Mouse (Mus musculus): ENCODE measurements around the gene Jpt1. TPM values are rescaled to one million over a fixed set of nuclear protein-coding genes. Genes with fewer than 3 reads are reported as not detected.
A peak's percentile ranks its signal among the peaks of the same experiment; 100 is the strongest.
"Not testable (repeated sequence)": the region's sequence is repeated elsewhere in the genome, so short reads cannot be mapped to it uniquely, and the experiment has no call there.

The Jpt1 gene
- 953 and 959 TPM in 2 replicates for polyA plus RNA-seq (2016; fragmentation: Nextera tagmentation; extraction: Ambion mirVana)

DNA sequence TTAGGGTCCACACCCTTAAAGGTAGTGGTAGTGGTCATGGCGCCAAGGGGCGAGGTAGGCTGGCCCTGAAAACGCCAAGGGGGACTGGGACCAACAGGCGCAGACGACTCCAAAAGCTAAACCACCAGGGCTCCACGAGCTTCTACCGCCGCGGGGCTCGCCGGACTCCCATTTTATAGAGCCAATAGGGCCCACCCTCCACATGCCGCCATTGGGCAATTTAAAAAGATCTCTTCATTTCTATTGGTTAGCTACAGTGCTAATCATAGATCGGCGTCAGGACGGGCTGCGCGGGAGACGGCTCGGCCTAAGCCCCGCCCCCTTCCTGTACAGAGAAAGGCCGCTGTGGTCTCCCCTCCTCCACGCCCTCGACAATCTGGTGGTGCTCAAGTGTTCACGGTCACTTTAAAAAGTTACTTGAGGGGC, at the start of gene Jpt1:
Gene Jpt1, minus strand, starts transcription at position 150 of the 426 bp plus-strand sequence.
- Histone ChIP-seq H3K27ac (peak within 1 kb of the TSS; percentile 90), H3K9ac (peak within 1 kb of the TSS; percentile 99), H3K9me3 (replicated peaks) (no peaks in the 10 kb centered on the region), H3K4me3 (peak within 1 kb of the TSS; percentile 99), H3K4me2 (replicated peaks) (peak within 1 kb of the TSS; percentile 87), H3K27me3 (no peaks in the 10 kb centered on the region), H3K36me3 (no peaks in the 10 kb centered on the region), H3K4me1 (peaks cover 31% of the 10 kb centered on the region)
- WGBS: under 1% methylated on average over 24 of the region's 24 CpGs
- ATAC-seq (ENCODE audit: low FRiP score): peak; percentile 95

DNA sequence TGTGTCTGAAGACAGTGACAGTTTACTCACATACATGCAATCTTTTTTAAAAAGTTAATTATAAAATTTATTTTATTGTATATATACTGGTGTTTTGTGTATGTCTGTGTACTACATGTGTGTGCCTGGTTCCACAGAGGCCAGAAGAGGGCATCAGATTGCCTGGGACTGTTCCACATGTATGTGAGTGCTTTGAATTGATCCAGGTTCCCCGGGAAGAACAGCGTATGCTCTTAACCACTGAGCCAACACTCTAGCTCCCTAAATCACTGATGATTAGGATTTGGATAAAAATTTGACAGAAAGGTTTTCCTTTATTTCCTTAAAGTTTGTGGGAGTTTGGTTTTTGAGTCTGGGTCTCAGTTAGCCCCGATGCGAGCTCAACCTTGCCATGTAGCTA, 49.2 kb upstream of the Jpt1 start:
- whole genome bisulfite sequencing: 42% methylated on average over 4 of the region's 4 CpGs
- ATAC-seq (ENCODE audit: low FRiP score): no peak
- Histone ChIP-seq H3K27me3 (no peaks in the 10 kb centered on the region), H3K9me3 (replicated peaks) (no peaks in the 10 kb centered on the region), H3K4me2 (replicated peaks) (peak overlapping the region; percentile 64), H3K4me3 (peak overlapping the region; percentile 74), H3K4me1 (peaks cover 12% of the 10 kb centered on the region), H3K36me3 (peaks cover 19% of the 10 kb centered on the region), H3K9ac (peak overlapping the region; percentile 72), H3K27ac (peak overlapping the region; percentile 85; the same call in 1 of the 2 replicates)

DNA sequence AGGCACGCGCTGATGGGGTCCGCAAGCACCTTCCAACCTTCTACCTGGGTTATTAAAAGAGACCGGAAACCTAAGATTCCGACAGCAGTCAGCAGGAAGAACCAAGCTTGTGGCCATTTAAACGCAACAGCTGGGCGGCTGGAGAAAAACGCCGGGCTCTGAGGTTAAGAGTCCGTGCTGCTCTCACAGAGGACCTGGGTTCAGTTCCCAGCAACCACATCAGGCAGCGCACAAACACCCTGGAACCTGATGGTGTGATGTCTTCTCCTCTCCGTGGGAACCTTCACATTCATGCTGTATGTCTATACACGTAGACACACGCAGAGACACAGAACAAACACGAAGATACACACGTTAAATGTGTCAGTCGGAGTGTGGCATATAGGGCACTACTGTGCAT, 41.5 kb upstream of the Jpt1 start:
- Histone ChIP-seq H3K27me3 (no peaks in the 10 kb centered on the region), H3K4me1 (no peaks in the 10 kb centered on the region), H3K36me3 (no peaks in the 10 kb centered on the region), H3K4me2 (replicated peaks) (no peak overlapping the region), H3K27ac (no peak overlapping the region), H3K9me3 (replicated peaks) (no peaks in the 10 kb centered on the region), H3K4me3 (no peak overlapping the region), H3K9ac (no peak overlapping the region)
- WGBS: 82% methylated on average over 17 of the region's 17 CpGs
- ATAC-seq (ENCODE audit: low FRiP score): no peak

DNA sequence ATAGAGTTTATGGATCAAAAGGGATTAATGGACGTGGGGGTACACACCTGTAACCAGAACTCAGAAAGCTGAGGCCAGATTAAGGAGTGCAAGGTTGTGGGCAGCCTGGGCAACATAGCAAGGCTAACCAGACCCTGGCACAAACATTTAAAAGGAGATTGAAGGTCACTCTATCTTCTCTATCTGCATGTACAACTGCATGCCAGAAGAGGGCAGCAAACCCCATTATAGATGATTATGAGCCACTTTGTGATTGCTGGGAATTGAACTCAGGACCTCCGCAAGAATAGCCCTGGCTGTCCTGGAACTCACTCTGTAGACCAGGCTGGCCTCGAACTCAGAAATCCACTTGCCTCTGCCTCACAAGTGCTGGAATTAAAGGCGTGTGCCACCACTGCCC, 38.6 kb upstream of the Jpt1 start:
- Histone ChIP-seq H3K4me1 (no peaks in the 10 kb centered on the region), H3K4me2 (replicated peaks) (no peak overlapping the region), H3K4me3 (no peak overlapping the region), H3K9me3 (replicated peaks) (no peaks in the 10 kb centered on the region), H3K9ac (no peak overlapping the region), H3K27me3 (no peaks in the 10 kb centered on the region), H3K27ac (no peak overlapping the region), H3K36me3 (no peaks in the 10 kb centered on the region)
- ATAC-seq (ENCODE audit: low FRiP score): no peak
- 60% methylated on average over 4 of the region's 4 CpGs for WGBS

DNA sequence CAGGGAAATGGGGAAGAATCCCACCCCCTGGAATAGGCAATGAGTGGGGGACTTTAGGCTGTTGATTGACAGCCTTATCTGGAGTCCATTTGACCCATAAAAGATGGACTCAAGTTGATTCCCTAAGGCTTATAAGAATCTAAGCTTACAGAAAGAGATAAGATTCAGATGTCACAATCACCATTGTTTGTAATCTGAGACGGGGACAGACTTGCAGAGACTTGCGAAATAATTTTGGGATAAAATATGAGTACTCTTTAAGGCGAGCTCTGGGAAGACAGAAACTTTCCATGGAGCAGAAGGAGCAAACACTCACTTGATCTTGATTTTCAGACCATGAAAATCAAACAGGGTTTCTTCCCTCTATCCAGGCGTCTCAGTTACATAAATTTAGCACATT, 29.4 kb upstream of the Jpt1 start:
- ATAC-seq (ENCODE audit: low FRiP score): no peak
- Histone ChIP-seq H3K27me3 (0 out of 2 replicates have a peak, but pooled peaks cover 6% of the 10 kb centered on the region), H3K4me3 (no peak overlapping the region), H3K36me3 (no peaks in the 10 kb centered on the region), H3K9me3 (replicated peaks) (no peaks in the 10 kb centered on the region), H3K4me1 (no peaks in the 10 kb centered on the region), H3K4me2 (replicated peaks) (no peak overlapping the region), H3K27ac (no peak overlapping the region), H3K9ac (no peak overlapping the region)
- WGBS: 82% methylated on average over 4 of the region's 4 CpGs

DNA sequence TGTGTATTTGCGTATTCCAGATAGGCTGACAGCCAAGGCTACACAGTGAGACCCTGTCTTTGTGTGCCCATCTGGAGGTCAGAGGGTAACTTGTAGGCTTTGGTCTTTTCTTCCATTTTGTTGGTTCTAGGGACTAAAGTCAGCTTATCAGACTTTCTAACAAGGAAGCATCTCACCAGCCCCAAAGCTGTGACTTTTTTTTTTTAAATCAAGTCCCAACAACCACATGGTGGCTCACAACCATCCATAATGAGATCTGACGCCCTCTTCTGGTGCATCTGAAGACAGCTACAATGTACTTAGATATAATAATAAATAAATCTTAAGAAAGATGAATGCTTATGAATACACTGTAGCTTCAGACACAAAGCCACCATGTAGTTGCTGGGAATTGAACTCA, 23.9 kb upstream of the Jpt1 start:
- Histone ChIP-seq H3K4me1 (peaks cover 10% of the 10 kb centered on the region), H3K9ac (no peak overlapping the region), H3K27ac (no peak overlapping the region), H3K27me3 (0 out of 2 replicates have a peak, but pooled peaks cover 3% of the 10 kb centered on the region), H3K4me2 (replicated peaks) (no peak overlapping the region), H3K36me3 (peaks cover 10% of the 10 kb centered on the region), H3K4me3 (no peak overlapping the region), H3K9me3 (replicated peaks) (no peaks in the 10 kb centered on the region)
- no peak for ATAC-seq (ENCODE audit: low FRiP score)
- 67% methylated on average over 2 of the region's 2 CpGs for WGBS

DNA sequence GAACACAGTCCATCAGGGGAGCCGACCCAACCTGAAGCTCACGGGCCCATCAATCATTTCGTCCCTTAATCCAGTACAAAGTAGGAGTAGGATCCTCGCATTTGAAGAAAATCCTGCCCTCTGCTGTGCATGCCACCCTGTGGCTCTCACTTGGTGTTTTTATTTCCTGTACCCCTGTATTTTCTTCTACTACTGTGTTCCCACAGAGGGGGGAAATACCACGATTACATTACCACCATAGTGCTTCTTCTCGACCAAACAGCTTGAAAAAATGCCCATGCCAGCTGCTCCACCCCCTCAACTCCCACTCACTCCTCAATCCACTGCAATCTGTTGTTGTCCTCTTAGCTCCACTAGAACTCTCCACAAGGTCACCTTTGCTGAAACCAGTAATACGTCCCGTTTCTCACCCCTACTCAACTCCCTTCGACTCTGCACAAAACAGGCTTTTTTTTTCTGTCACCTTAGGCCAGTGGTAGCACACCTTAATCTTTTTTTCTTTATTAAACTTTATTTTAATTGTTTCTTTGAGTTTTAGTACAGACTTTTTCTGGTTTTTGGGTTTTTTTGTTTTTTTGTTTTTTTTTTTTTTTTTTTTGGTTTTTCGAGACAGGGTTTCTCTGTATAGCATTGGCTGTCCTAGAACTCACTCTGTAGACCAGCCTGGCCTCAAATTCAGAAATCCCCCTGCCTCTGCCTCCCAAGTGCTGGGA, 22.8 kb upstream of the Jpt1 start:
- Histone ChIP-seq H3K36me3 (peaks cover 21% of the 10 kb centered on the region), H3K4me1 (peaks cover 10% of the 10 kb centered on the region), H3K9me3 (replicated peaks) (no peaks in the 10 kb centered on the region), H3K9ac (no peak overlapping the region), H3K27ac (peak overlapping the region; percentile 99), H3K4me2 (replicated peaks) (peak overlapping the region; percentile 85), H3K4me3 (peak overlapping the region; percentile 95; the same call in 1 of the 2 replicates), H3K27me3 (no peaks in the 10 kb centered on the region)
- WGBS: 81% methylated on average over 10 of the region's 10 CpGs
- ATAC-seq (ENCODE audit: low FRiP score): no peak

DNA sequence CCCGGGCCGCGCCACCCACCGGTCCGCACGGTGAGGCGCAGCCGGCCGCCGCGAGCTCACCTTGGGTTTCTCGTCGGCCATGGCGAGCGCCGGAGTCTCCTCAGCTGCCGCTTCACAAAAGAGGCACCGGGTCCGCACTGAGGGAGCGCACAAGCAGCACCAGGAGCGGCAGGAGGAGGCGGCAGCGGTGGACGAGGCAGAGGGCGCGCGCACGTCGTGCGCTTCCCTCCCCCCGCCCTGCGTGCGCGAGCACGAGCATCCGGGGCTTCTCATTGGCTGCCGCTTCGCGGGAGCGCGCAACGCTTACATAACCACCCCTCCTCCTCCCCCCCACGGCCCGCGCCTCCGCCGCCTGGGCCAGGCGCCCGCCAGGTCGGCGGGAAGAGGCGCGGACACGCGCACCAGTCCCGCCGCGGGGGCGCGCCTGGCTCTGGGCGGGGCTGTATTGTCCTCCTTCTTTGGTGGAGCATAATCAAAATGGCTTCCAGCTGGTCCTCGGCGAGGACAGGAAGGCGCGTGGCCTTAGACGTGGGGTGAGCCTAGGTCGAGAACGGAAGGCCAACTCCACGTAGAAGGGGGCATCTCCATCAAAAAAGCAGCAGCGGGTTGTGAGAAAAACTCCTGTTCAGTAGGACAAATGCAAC, 22.0 kb upstream of the Jpt1 start, which contains the start of gene Sumo2:
Gene Sumo2, minus strand, starts transcription at position 239 of the 644 bp plus-strand sequence.
- peak within 1 kb of the TSS; percentile 85 for H3K4me2 ChIP-seq (replicated peaks)
- peak within 1 kb of the TSS; percentile 95 for H3K4me3 ChIP-seq
- H3K9me3 ChIP-seq (replicated peaks): no peaks in the 10 kb centered on the region
- 1% methylated on average over 53 of the region's 70 CpGs for WGBS
- H3K36me3 ChIP-seq: peaks cover 28% of the 10 kb centered on the region
- H3K27me3 ChIP-seq: no peaks in the 10 kb centered on the region
- peaks cover 10% of the 10 kb centered on the region for H3K4me1 ChIP-seq
- H3K9ac ChIP-seq: peak within 1 kb of the TSS; percentile 98
- peak; percentile 92 for ATAC-seq (ENCODE audit: low FRiP score)
- peak within 1 kb of the TSS; percentile 99 for H3K27ac ChIP-seq

DNA sequence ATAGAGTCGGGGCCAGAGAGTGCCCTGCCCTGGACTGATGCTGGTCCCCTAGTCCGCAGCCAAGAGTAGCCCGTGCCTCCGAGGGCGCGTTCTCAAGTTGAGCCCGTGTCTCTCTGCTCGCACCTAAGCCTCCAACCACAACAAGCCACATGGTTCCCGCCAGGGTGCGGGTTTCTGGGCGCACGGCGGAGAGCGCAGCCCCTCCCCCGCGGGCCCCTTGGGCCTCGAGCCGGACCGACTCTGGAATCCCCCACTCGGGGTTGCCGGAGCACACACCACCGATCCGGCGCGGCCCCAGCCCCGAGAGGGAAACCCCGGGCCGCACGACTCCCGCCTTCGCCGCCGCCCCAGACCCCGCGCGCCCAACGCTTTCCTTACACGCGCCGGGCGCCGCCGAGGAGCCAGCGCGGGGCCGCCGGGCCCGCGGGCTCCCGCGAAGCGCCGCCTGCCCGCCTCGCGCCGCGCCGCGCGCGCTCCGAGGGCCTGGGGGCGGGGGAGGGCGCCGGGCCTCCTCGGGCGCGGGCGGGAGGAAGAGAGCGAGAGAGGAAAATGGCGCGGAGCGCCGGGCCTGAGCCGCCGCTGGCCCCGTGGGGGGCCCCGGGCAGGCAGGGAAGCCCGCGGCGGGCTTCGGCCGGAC, 21.3 kb upstream of the Jpt1 start:
- Histone ChIP-seq H3K4me2 (replicated peaks) (peak overlapping the region; percentile 85), H3K27me3 (no peaks in the 10 kb centered on the region), H3K27ac (peak overlapping the region; percentile 99), H3K4me3 (peak overlapping the region; percentile 95), H3K4me1 (peaks cover 10% of the 10 kb centered on the region), H3K36me3 (peaks cover 30% of the 10 kb centered on the region), H3K9me3 (replicated peaks) (no peaks in the 10 kb centered on the region), H3K9ac (peak overlapping the region; percentile 98)
- under 1% methylated on average over 54 of the region's 84 CpGs for WGBS
- ATAC-seq (ENCODE audit: low FRiP score): peak; percentile 84

DNA sequence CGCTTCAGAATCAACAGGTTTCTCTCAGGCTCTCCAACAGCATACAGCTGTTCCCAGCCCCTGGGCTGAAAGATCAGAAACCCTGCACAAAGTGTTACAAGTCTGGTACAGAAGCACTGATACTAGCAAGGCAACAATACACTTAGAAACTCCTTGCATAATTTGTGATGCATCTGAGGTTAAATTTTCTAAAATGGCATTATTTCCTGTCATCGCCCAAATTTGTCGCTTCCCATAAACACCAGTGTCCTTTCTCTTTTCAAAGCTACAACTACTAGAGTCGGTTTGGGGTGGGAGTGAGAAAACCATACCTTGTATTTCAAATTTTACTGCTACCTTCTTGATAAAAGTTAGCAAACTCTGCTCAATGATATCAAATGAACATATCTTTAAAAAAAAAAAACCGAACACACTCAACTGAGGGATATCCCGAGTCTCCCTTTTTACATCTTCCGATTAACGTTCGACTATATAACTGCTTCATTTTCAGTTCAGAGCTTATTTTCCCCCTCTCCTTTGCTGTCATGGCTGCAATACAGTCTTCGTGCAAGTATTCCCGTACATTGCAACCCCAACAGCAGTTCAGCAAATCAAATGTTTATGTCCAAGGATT, 20.7 kb upstream of the Jpt1 start:
- H3K27ac ChIP-seq: peak overlapping the region; percentile 99
- H3K4me2 ChIP-seq (replicated peaks): peak overlapping the region; percentile 85
- H3K9ac ChIP-seq: peak overlapping the region; percentile 98
- peaks cover 10% of the 10 kb centered on the region for H3K4me1 ChIP-seq
- no peaks in the 10 kb centered on the region for H3K9me3 ChIP-seq (replicated peaks)
- H3K27me3 ChIP-seq: no peaks in the 10 kb centered on the region
- no peak for ATAC-seq (ENCODE audit: low FRiP score)
- 8% methylated on average over 11 of the region's 11 CpGs for WGBS
- H3K4me3 ChIP-seq: peak overlapping the region; percentile 95
- peaks cover 34% of the 10 kb centered on the region for H3K36me3 ChIP-seq

DNA sequence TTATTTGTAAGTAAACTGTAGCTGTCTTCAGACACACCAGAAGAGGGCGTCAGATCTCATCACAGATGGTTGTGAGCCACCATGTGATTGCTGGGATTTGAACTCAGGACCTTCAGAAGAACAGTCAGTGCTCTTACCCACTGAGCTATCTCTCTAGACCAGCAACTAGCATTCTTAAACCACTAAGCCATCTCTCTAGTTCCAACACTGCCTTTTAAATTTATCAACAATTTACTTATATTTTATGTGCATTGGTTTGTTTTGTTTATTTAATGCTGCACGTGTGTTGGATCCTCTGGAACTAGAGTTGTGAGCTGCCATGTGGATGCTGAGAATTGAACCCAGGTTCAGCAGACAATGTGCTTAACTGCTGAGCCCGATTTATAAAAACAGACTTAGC, 12.3 kb upstream of the Jpt1 start:
- WGBS: 85% methylated on average over 3 of the region's 3 CpGs
- peaks cover 70% of the 10 kb centered on the region for H3K36me3 ChIP-seq
- not testable (repeated sequence) for H3K27me3 ChIP-seq; H3K27ac ChIP-seq; H3K4me1 ChIP-seq; H3K4me2 ChIP-seq (replicated peaks); ATAC-seq (ENCODE audit: low FRiP score); H3K9ac ChIP-seq; H3K9me3 ChIP-seq (replicated peaks); H3K4me3 ChIP-seq

DNA sequence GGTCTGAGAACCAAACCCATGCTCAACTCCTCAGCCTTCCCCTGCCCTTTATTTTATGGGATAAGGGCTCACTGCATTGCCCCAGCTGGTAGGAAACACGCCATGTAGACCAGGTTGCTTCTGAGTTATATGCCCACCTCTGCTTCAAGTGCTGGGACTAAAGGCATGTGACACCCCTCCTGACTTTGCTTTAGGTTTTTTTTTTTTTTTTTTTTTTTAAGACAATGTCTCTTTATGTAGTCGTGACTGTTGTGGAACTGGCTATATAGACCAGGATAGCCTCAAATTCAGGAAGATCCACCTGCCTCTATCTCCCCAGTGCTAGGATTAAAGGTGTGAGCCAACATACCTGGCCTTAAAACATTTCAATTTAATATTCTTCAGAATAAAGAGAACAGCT, 8.5 kb upstream of the Jpt1 start:
- no peak overlapping the region for H3K4me3 ChIP-seq
- no peak overlapping the region for H3K4me2 ChIP-seq (replicated peaks)
- ATAC-seq (ENCODE audit: low FRiP score): no peak
- H3K27ac ChIP-seq: no peak overlapping the region
- H3K36me3 ChIP-seq: peaks cover 52% of the 10 kb centered on the region
- WGBS: 76% methylated on average over 2 of the region's 2 CpGs
- H3K27me3 ChIP-seq: no peaks in the 10 kb centered on the region
- H3K9ac ChIP-seq: no peak overlapping the region
- H3K4me1 ChIP-seq: no peaks in the 10 kb centered on the region
- no peaks in the 10 kb centered on the region for H3K9me3 ChIP-seq (replicated peaks)
